Mouse (Mus musculus) brain, embryonic 14.5 days (tissue): ENCODE measurements around the gene Pfkfb2.

Experiments
- CTCF ChIP-seq: fragments of 200-500 bp; IDR thresholded peaks from 2 replicates; pipeline ENCODE4 v1.5.1; 2012; ENCODE audit warnings: inconsistent platforms, mild to moderate bottlenecking, moderate library complexity, borderline replicate concordance; ENCODE audit not compliant: insufficient read depth, insufficient read length; ENCODE audit errors: extremely low read depth
- POLR2A ChIP-seq: fragments of 200-500 bp; IDR thresholded peaks from 2 replicates; pipeline ENCODE4 v1.6.1; 2012; ENCODE audit warnings: mild to moderate bottlenecking, inconsistent platforms, borderline replicate concordance; ENCODE audit not compliant: poor library complexity, insufficient read depth, insufficient read length, severe bottlenecking; ENCODE audit errors: extremely low read depth

GRCm38 (mm10) chr1:130661454-130661853 is 67.6 kb downstream of the Pfkfb2 start, which contains the start of gene C4bp:
- no peak for TF ChIP-seq CTCF
- TF ChIP-seq POLR2A, result no peak
